Mouse (Mus musculus) C2C12 (cell line): Measurements from ENCODE around the gene Sarm1.

Source experiments
- CEBPB ChIP-seq: IDR thresholded peaks from one replicate; pipeline ENCODE4 v1.6.1; 2011; ENCODE audit warnings: low read depth, mild to moderate bottlenecking, control low read depth, moderate library complexity
- CTCF ChIP-seq: IDR thresholded peaks from one replicate; pipeline ENCODE4 v1.5.1; 2011; ENCODE audit not compliant: control insufficient read depth, insufficient read depth, insufficient read length
- USF1 ChIP-seq: IDR thresholded peaks from one replicate; pipeline ENCODE4 v1.6.1; 2011; ENCODE audit warnings: low read depth, mild to moderate bottlenecking, control low read depth, moderate library complexity

- TF ChIP-seq CEBPB (no peak), CTCF (no peak), USF1 (no peak)
These were observed 25.0 kb upstream of the Sarm1 start for GRCm38 (mm10) chr11:78522481-78522997.
